In the genomic region with DNA sequence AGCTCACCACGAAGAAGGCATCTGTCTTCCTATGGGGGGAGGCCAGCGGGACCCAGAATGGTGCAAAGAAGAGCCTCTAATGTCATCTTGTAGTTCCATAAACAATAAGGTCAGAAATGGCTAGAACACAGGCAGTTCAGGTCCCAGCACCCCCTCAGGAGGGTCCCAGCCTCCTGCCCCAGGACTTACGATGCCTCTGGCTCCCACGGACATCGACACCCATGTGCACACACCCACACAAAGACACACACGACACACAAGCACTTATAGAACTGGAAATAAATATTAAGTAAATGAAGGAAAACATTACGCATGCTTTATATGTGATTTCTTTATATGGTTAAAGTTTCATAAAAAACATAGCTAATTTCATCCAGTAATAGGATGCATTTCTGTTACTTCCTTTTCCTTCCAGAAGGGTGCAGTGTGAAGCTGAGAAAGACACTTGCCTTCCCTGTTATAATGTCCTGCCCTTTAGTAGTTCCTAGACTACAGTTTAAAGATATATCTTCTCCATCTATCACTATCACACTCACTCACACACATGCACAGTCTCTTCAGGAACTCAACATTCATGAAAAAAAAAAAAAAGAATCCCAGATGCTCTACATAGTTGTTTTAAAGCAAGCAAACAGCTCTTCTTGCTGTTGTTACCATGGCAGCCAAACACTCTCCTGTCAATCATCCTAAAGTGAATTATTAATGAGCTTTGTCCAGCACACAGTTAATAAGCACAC, we compare ENCODE assay signal across 8 mouse cellular contexts. TPM values are rescaled to one million over a fixed set of nuclear protein-coding genes. Genes with fewer than 3 reads are reported as not detected.
DNase-seq lines count a peak whose midpoint lies in the region; ATAC-seq lines count a peak whose summit lies in the region.

No protein-coding gene starts in this region.

- DNase-seq in heart, adult 8-10 months (ENCODE audit: low spot score): peak; percentile 10
- no peak for DNase-seq in heart, postnatal 25 days (ENCODE audit: low spot score)
- peak; percentile 27 for DNase-seq in MEL-GATA-1-ER (ENCODE audit: extremely low read depth, low read depth)
- no peak for DNase-seq in testis, postnatal 10 days (ENCODE audit: low spot score)
- DNase-seq in ovary, postnatal 36 days (ENCODE audit: low spot score): no peak
- no peak for DNase-seq in spleen, adult 12 weeks (ENCODE audit: low spot score)

- intact Hi-C loops in heart, postnatal 25 days (cut with DNase I): loop anchor here (1.0 to 5.0 kb wide), 2 partner anchors 117 to 378 kb away; no protein-coding TSS in a partner anchor

- peak; percentile 56 for ATAC-seq in granulocyte monocyte progenitor cell, adult 5-6 weeks (replicated peaks; ENCODE audit: poor library complexity, severe bottlenecking)
- ATAC-seq in megakaryocyte-erythroid progenitor cell, adult 5-6 weeks (replicated peaks; ENCODE audit: low FRiP score, low TSS enrichment, poor library complexity, severe bottlenecking): peak; percentile 58; the same call in 1 of the 2 replicates

RNA-seq across cellular contexts. Expression of a gene that starts 27.1 kb away (rescaled TPM):
- 1 to 10 TPM in 1 of 4 experiments, under 1 TPM in 3; 0.41 to 1.4 (median 0.73) TPM for total RNA-seq in heart, adult 8-10 months (2022)
- total RNA-seq in heart, postnatal 25 days (2021): under 1 TPM; 0.05 to 0.06 TPM
- total RNA-seq in granulocyte monocyte progenitor cell, adult 5-6 weeks (2014; fragmentation: Nextera tagmentation): 0.45 TPM in 1 of 2 replicates, not detected in the other
- not detected in 2 replicates for total RNA-seq in granulocyte monocyte progenitor cell, adult 5-6 weeks (2017)
- total RNA-seq in megakaryocyte-erythroid progenitor cell, adult 5-6 weeks (2014; fragmentation: Nextera tagmentation): not detected in 2 replicates
- not detected in 2 replicates for total RNA-seq in megakaryocyte-erythroid progenitor cell, adult 5-6 weeks (2017)

Comparison
In these comparisons a context has a peak if more than half of its experiments do, and no peak if none do; other contexts are left out.
1. DNase-seq: peak in heart, adult 8-10 months (single experiment) and MEL-GATA-1-ER (single experiment); none in heart, postnatal 25 days (single experiment), testis, postnatal 10 days (single experiment), ovary, postnatal 36 days (single experiment) and spleen, adult 12 weeks (single experiment).